Mouse (Mus musculus) C2C12 (cell line): Measurements from ENCODE around the gene Cux2.

Source experiments
- MYOD1 ChIP-seq: IDR thresholded peaks from one replicate; pipeline ENCODE4 v1.6.1; 2011; ENCODE audit warnings: low read depth; ENCODE audit not compliant: control insufficient read depth, insufficient read length
- MYOG ChIP-seq: IDR thresholded peaks from one replicate; pipeline ENCODE4 v1.6.1; 2011; ENCODE audit not compliant: control insufficient read depth, insufficient read length; ENCODE audit errors: extremely low read depth

GRCm38 (mm10) chr5:122011289-122011688 lies 38.6 kb downstream of the Cux2 start:
- TF ChIP-seq MYOG (no peak), MYOD1 (no peak)
